Mouse (Mus musculus) G1E-ER4 (cell line): ENCODE results near the gene Rfpl4. TPM values are rescaled to one million over a fixed set of nuclear protein-coding genes. Genes with fewer than 3 reads are reported as not detected.

ENCODE experiments used
- GATA1 ChIP-seq: IDR thresholded peaks from one replicate; pipeline ENCODE4 v1.8.0; 2012; ENCODE audit warnings: low read length, inconsistent platforms
- polyA plus RNA-seq: library from polyadenylated mRNA; stranded (reverse); fragments of >175 nt; gene quantifications from 2 replicates; pipeline ENCODE4 v1.2.3, GENCODE M21; 2012

Rfpl4 gene
- polyA plus RNA-seq, 1 experiment = not detected

DNA sequence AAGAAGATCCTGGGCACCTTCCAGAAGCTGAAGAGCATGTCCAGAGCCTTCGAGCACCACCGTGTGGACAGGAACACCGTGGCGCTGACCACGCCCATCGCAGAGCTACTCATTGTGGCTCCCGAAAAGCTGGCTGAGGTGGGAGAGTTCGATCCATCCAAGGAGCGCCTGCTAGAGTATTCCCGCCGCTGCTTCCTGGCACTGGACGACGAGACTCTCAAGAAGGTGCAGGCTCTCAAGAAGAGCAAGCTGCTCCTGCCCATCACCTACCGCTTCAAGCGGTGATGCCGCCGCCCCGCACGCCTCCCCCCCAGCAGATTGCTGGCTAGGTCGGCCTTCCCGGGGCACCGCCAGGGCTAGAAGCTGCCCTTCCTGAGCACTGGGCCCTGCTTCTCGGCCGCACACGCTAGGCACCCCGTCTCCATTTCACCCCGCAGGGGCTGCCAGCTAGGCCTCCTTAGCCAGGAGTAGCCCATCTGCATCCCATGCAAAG, 56.5 kb downstream of the Rfpl4 start:
- no peak for TF ChIP-seq GATA1

Other genes starting within 250 kb of the Rfpl4 start
- gene Isoc2b, start 246.7 kb downstream of the Rfpl4 start, polyA plus RNA-seq = 11.3 and 13.0 TPM in 2 replicates
- gene Isoc2a, start 239.8 kb downstream of the Rfpl4 start, polyA plus RNA-seq = 10.8 and 31.1 TPM in 2 replicates
- not detected in 2 replicates for gene Gm36210, start 210.4 kb downstream of the Rfpl4 start, polyA plus RNA-seq
- 57.2 and 60.0 TPM in 2 replicates for gene Zfp628, start 201.7 kb downstream of the Rfpl4 start, polyA plus RNA-seq
- gene Nat14, start 194.9 kb downstream of the Rfpl4 start, polyA plus RNA-seq = 1.8 TPM in 2 replicates
- 0.05 TPM in 2 replicates for gene Ssc5d, start 191.2 kb downstream of the Rfpl4 start, polyA plus RNA-seq
- gene Sbk2, start 152.5 kb downstream of the Rfpl4 start, polyA plus RNA-seq = not detected in 2 replicates
- not detected in 2 replicates for gene Sbk3, start 145.8 kb downstream of the Rfpl4 start, polyA plus RNA-seq
- 0.04 and 0.05 TPM in 2 replicates for gene Zfp579, start 120.8 kb downstream of the Rfpl4 start, polyA plus RNA-seq
- 56.5 and 78.4 TPM in 2 replicates for gene Zfp524, start 102.5 kb downstream of the Rfpl4 start, polyA plus RNA-seq
- gene Fiz1, start 102.3 kb downstream of the Rfpl4 start, polyA plus RNA-seq = 91.3 and 107 TPM in 2 replicates
- gene Gm44973, start 101.5 kb downstream of the Rfpl4 start, polyA plus RNA-seq = 15.3 TPM in 1 of 2 replicates, not detected in the other
- 146 and 194 TPM in 2 replicates for gene Zfp865, start 96.6 kb downstream of the Rfpl4 start, polyA plus RNA-seq
- gene Ccdc106, start 96.4 kb downstream of the Rfpl4 start, polyA plus RNA-seq = 0.64 and 0.82 TPM in 2 replicates
- not detected in 2 replicates for gene 4632433K11Rik, start 82.8 kb downstream of the Rfpl4 start, polyA plus RNA-seq
- 2.9 and 3.1 TPM in 2 replicates for gene Zfp784, start 78.5 kb downstream of the Rfpl4 start, polyA plus RNA-seq
- 0.73 and 0.90 TPM in 2 replicates for gene Zfp580, start 65.4 kb downstream of the Rfpl4 start, polyA plus RNA-seq
- 496 and 534 TPM in 2 replicates for gene U2af2, start 54.8 kb downstream of the Rfpl4 start, polyA plus RNA-seq
- 1,467 and 1,596 TPM in 2 replicates for gene Epn1, start 36.7 kb downstream of the Rfpl4 start, polyA plus RNA-seq
- 0.44 and 0.48 TPM in 2 replicates for gene Rasl2-9, start 9.0 kb upstream of the Rfpl4 start, polyA plus RNA-seq
- gene Vmn1r55, start 32.7 kb upstream of the Rfpl4 start, polyA plus RNA-seq = not detected in 2 replicates
- gene Vmn1r56, start 79.8 kb upstream of the Rfpl4 start, polyA plus RNA-seq = not detected in 2 replicates
- not detected in 2 replicates for gene Vmn1r57, start 101.5 kb upstream of the Rfpl4 start, polyA plus RNA-seq
- not detected in 2 replicates for gene Gm5065, start 233.6 kb upstream of the Rfpl4 start, polyA plus RNA-seq
- not detected in 2 replicates for gene Nlrp2, start 234.1 kb upstream of the Rfpl4 start, polyA plus RNA-seq